Mouse (Mus musculus): ENCODE measurements around the gene Arhgdig.

DNA sequence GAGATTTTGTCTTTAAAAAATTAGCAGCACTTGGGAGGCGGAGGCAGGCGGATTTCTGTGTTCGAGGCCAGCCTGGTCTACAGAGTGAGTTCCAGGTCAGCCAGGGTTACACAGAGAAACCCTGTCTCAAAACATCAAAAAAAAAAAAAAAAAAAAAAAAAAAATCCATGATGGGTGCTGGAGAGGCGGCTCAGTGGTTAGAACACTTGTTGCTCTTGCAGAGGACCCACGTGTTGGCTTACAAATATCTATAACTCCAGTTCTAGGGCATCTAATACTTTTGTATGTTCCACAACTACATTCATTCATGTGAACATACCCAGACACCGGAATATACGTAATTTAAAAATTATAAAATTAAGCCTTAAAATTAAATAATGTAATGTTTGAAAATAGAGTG, 47.7 kb upstream of the Arhgdig start:
- TF ChIP-seq POLR2A (IDR thresholded peaks at IDR 0.05; ENCODE audit: insufficient read depth, low read length) (no peak), CTCF (IDR thresholded peaks at IDR 0.05; ENCODE audit: low read depth, low read length) (no peak), EP300 (IDR thresholded peaks at IDR 0.05; ENCODE audit: insufficient read depth, low read depth, low read length) (no peak)

All from ES-Bruce4 (cell line).